Mouse (Mus musculus) C2C12 (cell line): ENCODE measurements around the gene Adamts9.

Experiments used
- CEBPB ChIP-seq: IDR thresholded peaks from one replicate; pipeline ENCODE4 v1.6.1; 2011; ENCODE audit warnings: low read depth, mild to moderate bottlenecking, control low read depth, moderate library complexity
- CTCF ChIP-seq: IDR thresholded peaks from one replicate; pipeline ENCODE4 v1.5.1; 2011; ENCODE audit not compliant: control insufficient read depth, insufficient read depth, insufficient read length
- MYOD1 ChIP-seq: IDR thresholded peaks from one replicate; pipeline ENCODE4 v1.6.1; 2011; ENCODE audit warnings: low read depth; ENCODE audit not compliant: control insufficient read depth, insufficient read length
- MYOG ChIP-seq: IDR thresholded peaks from one replicate; pipeline ENCODE4 v1.6.1; 2011; ENCODE audit not compliant: control insufficient read depth, insufficient read length; ENCODE audit errors: extremely low read depth
- USF1 ChIP-seq: IDR thresholded peaks from one replicate; pipeline ENCODE4 v1.6.1; 2011; ENCODE audit warnings: low read depth, mild to moderate bottlenecking, control low read depth, moderate library complexity

DNA sequence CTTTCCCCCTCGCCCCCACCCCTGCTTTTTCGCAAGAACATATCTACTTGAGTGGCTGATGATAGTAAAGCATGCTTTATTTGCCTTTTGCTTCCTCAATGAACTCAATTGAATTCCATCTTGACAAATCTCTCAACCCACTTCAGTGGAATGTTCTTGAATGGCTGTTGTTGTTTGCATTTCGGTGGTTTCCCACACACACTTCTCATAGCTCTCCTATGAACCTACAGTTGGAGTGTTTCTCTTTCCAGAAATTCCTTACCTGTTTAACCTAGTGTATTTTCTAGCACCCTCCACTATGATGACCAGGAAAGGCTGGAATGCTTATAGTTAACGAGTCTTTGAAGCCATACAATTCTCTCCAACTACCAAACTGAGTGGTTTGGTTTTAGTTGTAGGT lies 88.4 kb downstream of the Adamts9 start:
- no peak for TF ChIP-seq CTCF
- TF ChIP-seq USF1, result no peak
- TF ChIP-seq CEBPB, result no peak
- no peak for TF ChIP-seq MYOD1
- no peak for TF ChIP-seq MYOG
